Mouse (Mus musculus): ENCODE measurements around the gene Cldn11.

- TF ChIP-seq CTCF (IDR thresholded peaks at IDR 0.05; ENCODE audit: low read depth, low read length): no peak
- TF ChIP-seq TAL1 (conservative IDR thresholded peaks at IDR 0.05; ENCODE audit: low read depth, low read length): no peak
- no peak for TF ChIP-seq POLR2AphosphoS5 (IDR thresholded peaks at IDR 0.05; ENCODE audit: insufficient replicate concordance, low read depth, low read length)
- TF ChIP-seq GATA2 (IDR thresholded peaks at IDR 0.05; ENCODE audit: borderline replicate concordance, low read depth, low read length): no peak
- no peak for TF ChIP-seq GATA1 (IDR thresholded peaks at IDR 0.05; ENCODE audit: borderline replicate concordance, low read length)
Observed at GRCm38 (mm10) chr3:31165803-31166202, 16.1 kb downstream of the Cldn11 start.
